Mouse (Mus musculus) MEL (cell line): ENCODE data around the gene Ranbp1. TPM values are rescaled to one million over a fixed set of nuclear protein-coding genes. Genes with fewer than 3 reads are reported as not detected.

ENCODE experiments used
- DNase-seq: peaks from one replicate; pipeline ENCODE4 v3.0.0; 2011; ENCODE audit warnings: low read depth, low spot score
- H3K27ac ChIP-seq: 2 replicates; pipeline ENCODE4 v1.5.1; 2012; ENCODE audit warnings: low read depth, mild to moderate bottlenecking, control low read depth, low read length, moderate library complexity; ENCODE audit not compliant: control insufficient read depth
- H3K27me3 ChIP-seq, 2 experiments: fragments of 150-350 bp in 1 of 2; sonication (generic) in 1 of 2; 2 replicates each; pipeline ENCODE4 v1.6.1; 2012; ENCODE audit warnings: low read length in 2 of 2, mild to moderate bottlenecking in 2 of 2, improper control_type of control experiment in 1 of 2, moderate library complexity in 1 of 2; ENCODE audit not compliant: insufficient read depth in 2 of 2, control insufficient read depth in 1 of 2
- H3K36me3 ChIP-seq, 2 experiments: 2 replicates each; pipeline ENCODE4 v1.6.1; 2012 to 2014; ENCODE audit warnings: low read length in 2 of 2, improper control_type of control experiment in 1 of 2, inconsistent platforms in 1 of 2, mild to moderate bottlenecking in 1 of 2; ENCODE audit not compliant: insufficient read depth in 2 of 2, control insufficient read depth in 1 of 2
- H3K4me1 ChIP-seq, 2 experiments: fragments of 150-350 bp in 1 of 2; sonication (generic) in 1 of 2; 2 replicates each; pipeline ENCODE4 v1.6.1; 2012; ENCODE audit warnings: low read length in 2 of 2, improper control_type of control experiment in 1 of 2, mild to moderate bottlenecking in 1 of 2; ENCODE audit not compliant: insufficient read depth in 2 of 2, control insufficient read depth in 1 of 2
- H3K4me3 ChIP-seq, 2 experiments: fragments of 150-350 bp in 1 of 2; sonication (generic) in 1 of 2; 2 replicates each; pipeline ENCODE4 v1.5.1; 2012; ENCODE audit warnings: low read depth in 2 of 2, low read length in 2 of 2, mild to moderate bottlenecking in 2 of 2, moderate library complexity in 2 of 2, control low read depth in 1 of 2, improper control_type of control experiment in 1 of 2; ENCODE audit not compliant: control insufficient read depth in 1 of 2, insufficient read depth in 1 of 2
- H3K79me2 ChIP-seq: 2 replicates; pipeline ENCODE4 v1.6.1; 2012; ENCODE audit warnings: mild to moderate bottlenecking, low read length, moderate library complexity; ENCODE audit not compliant: control insufficient read depth, poor library complexity, insufficient read depth
- H3K9ac ChIP-seq: 2 replicates; pipeline ENCODE4 v1.6.1; 2012; ENCODE audit warnings: low read depth, mild to moderate bottlenecking, control low read depth, low read length, moderate library complexity; ENCODE audit not compliant: control insufficient read depth, poor library complexity, severe bottlenecking
- H3K9me3 ChIP-seq: fragments of 150-350 bp; sonication (generic); replicated peaks from 2 replicates; pipeline ENCODE4 v1.6.1; 2012; ENCODE audit warnings: mild to moderate bottlenecking, low read length, improper control_type of control experiment, moderate library complexity; ENCODE audit not compliant: insufficient read depth
- BHLHE40 ChIP-seq: IDR thresholded peaks from 2 replicates; pipeline ENCODE4 v1.6.1; 2012; ENCODE audit warnings: low read depth, mild to moderate bottlenecking, inconsistent platforms, low read length, improper control_type of control experiment, borderline replicate concordance
- CHD2 ChIP-seq: IDR thresholded peaks from 2 replicates; pipeline ENCODE4 v1.6.1; 2011; ENCODE audit warnings: low read length, improper control_type of control experiment
- E2F4 ChIP-seq: IDR thresholded peaks from 2 replicates; pipeline ENCODE4 v1.6.1; 2011; ENCODE audit warnings: low read depth, low read length, improper control_type of control experiment, borderline replicate concordance
- ETS1 ChIP-seq: IDR thresholded peaks from 2 replicates; pipeline ENCODE4 v1.6.1; 2012; ENCODE audit warnings: low read depth, mild to moderate bottlenecking, inconsistent platforms, low read length, improper control_type of control experiment, moderate library complexity
- GATA1 ChIP-seq: IDR thresholded peaks from 2 replicates; pipeline ENCODE4 v1.6.1; 2011; ENCODE audit warnings: low read depth, low read length, improper control_type of control experiment
- KAT2A ChIP-seq: conservative IDR thresholded peaks from 2 replicates; pipeline ENCODE4 v1.6.1; 2012; ENCODE audit warnings: low read depth, low read length, improper control_type of control experiment, inconsistent platforms
- MXI1 ChIP-seq: IDR thresholded peaks from 2 replicates; pipeline ENCODE4 v1.6.1; 2011; ENCODE audit warnings: mild to moderate bottlenecking, low read depth, low read length, improper control_type of control experiment
- MYB ChIP-seq: IDR thresholded peaks from 2 replicates; pipeline ENCODE4 v1.6.1; 2011; ENCODE audit warnings: mild to moderate bottlenecking, low read depth, low read length, improper control_type of control experiment
- MYC ChIP-seq: IDR thresholded peaks from 2 replicates; pipeline ENCODE4 v1.6.1; 2011; ENCODE audit warnings: low read depth, mild to moderate bottlenecking, low read length, improper control_type of control experiment, moderate library complexity
- NRF1 ChIP-seq: IDR thresholded peaks from 2 replicates; pipeline ENCODE4 v1.6.1; 2014; ENCODE audit warnings: low read depth, mild to moderate bottlenecking, inconsistent platforms, low read length, improper control_type of control experiment, moderate library complexity; ENCODE audit not compliant: poor library complexity, insufficient read depth, severe bottlenecking
- POLR2A ChIP-seq, 2 experiments: IDR thresholded peaks; 2 replicates each; pipeline ENCODE4 v1.6.1; 2011 to 2012; ENCODE audit warnings: low read length in 2 of 2, mild to moderate bottlenecking in 2 of 2, control low read depth in 1 of 2, improper control_type of control experiment in 1 of 2, low read depth in 1 of 2, moderate library complexity in 1 of 2; ENCODE audit not compliant: control insufficient read depth in 1 of 2, insufficient read depth in 1 of 2, poor library complexity in 1 of 2
- RCOR1 ChIP-seq: IDR thresholded peaks from 2 replicates; pipeline ENCODE4 v1.6.1; 2012; ENCODE audit warnings: low read depth, mild to moderate bottlenecking, inconsistent platforms, low read length, improper control_type of control experiment
- TAL1 ChIP-seq: IDR thresholded peaks from 2 replicates; pipeline ENCODE4 v1.6.1; 2012; ENCODE audit warnings: mild to moderate bottlenecking, inconsistent platforms, low read length, moderate library complexity, mixed read lengths
- TBP ChIP-seq: IDR thresholded peaks from 2 replicates; pipeline ENCODE4 v1.8.0; 2011; ENCODE audit warnings: low read depth, low read length, improper control_type of control experiment
- TCF12 ChIP-seq: IDR thresholded peaks from 2 replicates; pipeline ENCODE4 v1.6.1; 2014; ENCODE audit warnings: low read depth, mild to moderate bottlenecking, inconsistent platforms, low read length, improper control_type of control experiment, moderate library complexity
- UBTF ChIP-seq: IDR thresholded peaks from 2 replicates; pipeline ENCODE4 v1.6.1; 2012; ENCODE audit warnings: low read depth, mild to moderate bottlenecking, inconsistent platforms, low read length, improper control_type of control experiment, moderate library complexity, borderline replicate concordance; ENCODE audit not compliant: insufficient read depth
- polyA plus RNA-seq, 2 experiments: library from polyadenylated mRNA; stranded (reverse) in 1 of 2; unstranded in 1 of 2; fragments of >175 nt in 1 of 2; fragments of >200 nt in 1 of 2; gene quantifications; 2 replicates each; pipeline versions ENCODE4 v1.2.1 to v1.2.4; 2012; ENCODE audit warnings: low replicate concordance in 2 of 2, low read depth in 1 of 2; ENCODE audit not compliant: insufficient read length in 2 of 2, insufficient read depth in 1 of 2, missing spikeins in 1 of 2
- total RNA-seq: library from RNA; depleted of rRNA; stranded (reverse); fragments of 300-350 nt; gene quantifications from 2 replicates; pipeline ENCODE4 v1.2.3, GENCODE M21; 2012

The Ranbp1 gene
- total and polyA plus RNA-seq, 3 experiments: 162 to 681 (median 440) TPM

GRCm38 (mm10) chr16:18229622-18230021, 18.9 kb downstream of the Ranbp1 start:
- Histone ChIP-seq H3K9me3 (no peaks in the 10 kb centered on the region), H3K4me3 (no peak overlapping the region), H3K79me2 (peaks cover 23% of the 10 kb centered on the region), H3K27ac (no peak overlapping the region), H3K4me1 (peaks cover 0 to 10% of the 10 kb centered on the region in 2 experiments; a peak in 2 of 4 replicates), H3K9ac (no peak overlapping the region), H3K36me3 (no peaks in the 10 kb centered on the region), H3K27me3 (no peaks in the 10 kb centered on the region)
- DNase-seq: no peak
- no peak for TF ChIP-seq CHD2
- TF ChIP-seq TBP: no peak
- TF ChIP-seq MXI1: no peak
- no peak for TF ChIP-seq MYB

- TF ChIP-seq GATA1: no peak
- TF ChIP-seq NRF1: no peak
- TF ChIP-seq TCF12: no peak
- no peak for TF ChIP-seq MXI1
- no peak for TF ChIP-seq ETS1
- no peak for TF ChIP-seq MYC
- TF ChIP-seq KAT2A: no peak
- TF ChIP-seq TAL1: no peak
- no peak for TF ChIP-seq E2F4
- TF ChIP-seq POLR2A (IDR thresholded peaks at IDR 0.05; ENCODE audit: control insufficient read depth in 1 of 2, insufficient read depth in 1 of 2, low read depth in 1 of 2, low read length in 2 of 2, poor library complexity in 1 of 2): no peak
- TF ChIP-seq MYB: no peak
- no peak for TF ChIP-seq BHLHE40
- no peak for TF ChIP-seq RCOR1
- TF ChIP-seq UBTF: no peak
- no peaks in the 10 kb centered on the region for H3K36me3 ChIP-seq
- H3K9me3 ChIP-seq: no peaks in the 10 kb centered on the region
- no peak overlapping the region for H3K9ac ChIP-seq
- no peak for DNase-seq
- no peak overlapping the region for H3K27ac ChIP-seq
- H3K27me3 ChIP-seq: no peaks in the 10 kb centered on the region
- peaks cover 0 to 7% of the 10 kb centered on the region in 2 experiments; a peak in 2 of 4 replicates for H3K4me1 ChIP-seq
- peaks cover 15% of the 10 kb centered on the region for H3K79me2 ChIP-seq
- H3K4me3 ChIP-seq: no peak overlapping the region
These were observed 19.7 kb downstream of the Ranbp1 start for GRCm38 (mm10) chr16:18228856-18229255.
